Mouse (Mus musculus) midbrain, embryonic 11.5 days (tissue): ENCODE results near the gene Gas2l1. TPM values are rescaled to one million over a fixed set of nuclear protein-coding genes. Genes with fewer than 3 reads are reported as not detected.

Experiments
- ATAC-seq: fragments of 200-750 bp; cut with Nextera tagmentation; 2 replicates; pipeline ENCODE4 v1.8.0; 2017; ENCODE audit warnings: moderate TSS enrichment, moderate library complexity; ENCODE audit not compliant: low FRiP score
- DNase-seq: peaks from one replicate; pipeline ENCODE4 v3.0.0; 2015; ENCODE audit warnings: low spot score; ENCODE audit errors: missing footprints
- H3K27ac ChIP-seq: fragments of 300-500 bp; sonication (generic); 2 replicates; pipeline ENCODE4 v1.5.1; 2014; ENCODE audit warnings: low read depth, low read length
- H3K27me3 ChIP-seq: fragments of 300-500 bp; sonication (generic); 2 replicates; pipeline ENCODE4 v1.6.1; 2014; ENCODE audit warnings: mild to moderate bottlenecking, low read length, moderate library complexity, mixed read lengths; ENCODE audit not compliant: control insufficient read depth, insufficient read depth
- H3K36me3 ChIP-seq: fragments of 300-500 bp; sonication (generic); 2 replicates; pipeline ENCODE4 v1.6.1; 2014; ENCODE audit warnings: mild to moderate bottlenecking, low read length, moderate library complexity, mixed read lengths; ENCODE audit not compliant: control insufficient read depth, insufficient read depth
- H3K4me1 ChIP-seq: fragments of 300-500 bp; sonication (generic); 2 replicates; pipeline ENCODE4 v1.6.1; 2014; ENCODE audit warnings: low read length; ENCODE audit not compliant: control insufficient read depth, insufficient read depth
- H3K4me2 ChIP-seq: fragments of 300-500 bp; sonication (generic); 2 replicates; pipeline ENCODE4 v1.6.1; 2014; ENCODE audit warnings: mild to moderate bottlenecking, moderate library complexity
- H3K4me3 ChIP-seq: fragments of 300-500 bp; sonication (generic); 2 replicates; pipeline ENCODE4 v1.5.1; 2014; ENCODE audit warnings: low read depth, low read length
- H3K9ac ChIP-seq: fragments of 300-500 bp; sonication (generic); 2 replicates; pipeline ENCODE4 v1.6.1; 2014; ENCODE audit warnings: low read length
- H3K9me3 ChIP-seq: fragments of 300-500 bp; sonication (generic); 2 replicates; pipeline ENCODE4 v1.6.1; 2016; ENCODE audit warnings: low read length; ENCODE audit not compliant: control insufficient read depth
- WGBS: fragments of 180-500 bp; shearing (Covaris S2); extraction: QIAGEN DNeasy Blood & Tissue Kit; methylation state at CpG from one replicate; pipeline ENCODE4 v1.1.7; 2014; 5-methylcytosine and 5-hydroxymethylcytosine counted together
- polyA plus RNA-seq: library from polyadenylated mRNA; unstranded; fragments of >200 nt; fragmentation: Nextera tagmentation; extraction: Ambion mirVana; gene quantifications from 2 replicates; pipeline ENCODE4 v1.2.1, GENCODE M21; 2014

Gas2l1 gene
- polyA plus RNA-seq, 1 experiment from 2014 or later = 23.1 TPM

- H3K9ac ChIP-seq = no peak overlapping the region
- H3K4me1 ChIP-seq = 0 out of 2 replicates have a peak, but pooled peaks cover 2% of the 10 kb centered on the region
- no peak overlapping the region for H3K27ac ChIP-seq
- 87% methylated on average over 5 of the region's 5 CpGs for WGBS
- peaks cover 2% of the 10 kb centered on the region; the same call in 1 of the 2 replicates for H3K36me3 ChIP-seq
- ATAC-seq (no peak), DNase-seq (no peak)
- no peak overlapping the region for H3K4me3 ChIP-seq
- no peaks in the 10 kb centered on the region for H3K27me3 ChIP-seq
- H3K4me2 ChIP-seq = no peak overlapping the region
- no peaks in the 10 kb centered on the region for H3K9me3 ChIP-seq
Observed at GRCm38 (mm10) chr11:5012213-5012715, 52.9 kb downstream of the Gas2l1 start.

GRCm38 (mm10) chr11:5011480-5011879 lies 53.6 kb downstream of the Gas2l1 start:
- Histone ChIP-seq H3K4me2 (no peak overlapping the region), H3K4me3 (no peak overlapping the region), H3K27ac (no peak overlapping the region), H3K36me3 (peaks cover 2% of the 10 kb centered on the region; the same call in 1 of the 2 replicates), H3K27me3 (no peaks in the 10 kb centered on the region), H3K9me3 (no peaks in the 10 kb centered on the region), H3K9ac (no peak overlapping the region), H3K4me1 (0 out of 2 replicates have a peak, but pooled peaks cover 2% of the 10 kb centered on the region)
- 79% methylated on average over 1 of the region's 1 CpGs for WGBS
- ATAC-seq = no peak
- DNase-seq = no peak

GRCm38 (mm10) chr11:5010205-5010604 lies 54.9 kb downstream of the Gas2l1 start:
- H3K9me3 ChIP-seq = no peaks in the 10 kb centered on the region
- H3K4me2 ChIP-seq = no peak overlapping the region
- H3K4me1 ChIP-seq = 0 out of 2 replicates have a peak, but pooled peaks cover 2% of the 10 kb centered on the region
- no peaks in the 10 kb centered on the region for H3K27me3 ChIP-seq
- no peak overlapping the region for H3K9ac ChIP-seq
- H3K27ac ChIP-seq = no peak overlapping the region
- no peak for ATAC-seq
- 81% methylated on average over 1 of the region's 1 CpGs for WGBS
- no peak for DNase-seq
- no peaks in the 10 kb centered on the region; the same call in 1 of the 2 replicates for H3K36me3 ChIP-seq
- no peak overlapping the region for H3K4me3 ChIP-seq

GRCm38 (mm10) chr11:5009354-5010074 lies 55.6 kb downstream of the Gas2l1 start:
- WGBS = 75% methylated on average over 3 of the region's 3 CpGs
- H3K27me3 ChIP-seq = no peaks in the 10 kb centered on the region
- no peak for ATAC-seq

GRCm38 (mm10) chr11:5008867-5009266 lies 56.3 kb downstream of the Gas2l1 start:
- Histone ChIP-seq H3K36me3 (no peaks in the 10 kb centered on the region; the same call in 1 of the 2 replicates), H3K27me3 (no peaks in the 10 kb centered on the region), H3K9me3 (no peaks in the 10 kb centered on the region), H3K4me3 (no peak overlapping the region), H3K27ac (no peak overlapping the region), H3K4me1 (0 out of 2 replicates have a peak, but pooled peaks cover 2% of the 10 kb centered on the region), H3K4me2 (no peak overlapping the region), H3K9ac (no peak overlapping the region)
- no peak for DNase-seq
- WGBS = 76% methylated on average over 3 of the region's 3 CpGs
- no peak for ATAC-seq

More at GRCm38 (mm10) chr11:5009354-5010074, 55.6 kb downstream of the Gas2l1 start:
- Histone ChIP-seq H3K4me3 (no peak overlapping the region), H3K27ac (no peak overlapping the region), H3K36me3 (no peaks in the 10 kb centered on the region; the same call in 1 of the 2 replicates), H3K4me1 (0 out of 2 replicates have a peak, but pooled peaks cover 2% of the 10 kb centered on the region), H3K9me3 (no peaks in the 10 kb centered on the region), H3K9ac (no peak overlapping the region), H3K4me2 (no peak overlapping the region)
- no peak for DNase-seq

- Histone ChIP-seq H3K9ac (no peak overlapping the region), H3K36me3 (no peaks in the 10 kb centered on the region; the same call in 1 of the 2 replicates), H3K4me3 (no peak overlapping the region), H3K27me3 (no peaks in the 10 kb centered on the region), H3K4me1 (0 out of 2 replicates have a peak, but pooled peaks cover 2% of the 10 kb centered on the region), H3K4me2 (no peak overlapping the region), H3K27ac (no peak overlapping the region), H3K9me3 (no peaks in the 10 kb centered on the region)
- 94% methylated on average over 1 of the region's 1 CpGs for WGBS
- no peak for ATAC-seq
- DNase-seq = no peak
Observed at GRCm38 (mm10) chr11:5007186-5007585, 57.9 kb downstream of the Gas2l1 start.

GRCm38 (mm10) chr11:5005528-5005927 lies 59.6 kb downstream of the Gas2l1 start:
- DNase-seq = no peak
- Histone ChIP-seq H3K9ac (no peak overlapping the region), H3K36me3 (no peaks in the 10 kb centered on the region), H3K4me2 (no peak overlapping the region), H3K4me1 (0 out of 2 replicates have a peak, but pooled peaks cover 2% of the 10 kb centered on the region), H3K27ac (no peak overlapping the region), H3K9me3 (no peaks in the 10 kb centered on the region), H3K4me3 (no peak overlapping the region), H3K27me3 (no peaks in the 10 kb centered on the region)
- no peak for ATAC-seq
- 93% methylated on average over 2 of the region's 2 CpGs for WGBS
